Mouse (Mus musculus): ENCODE measurements at regions not wholly inside any gene's neighbourhood (a gene's known extent, or its start where the extent isn't known, plus 50 kb on each side); places are given as distances from the start of the nearest gene placed in this dataset.

- no peak for TF ChIP-seq CTCF (IDR thresholded peaks at IDR 0.05; ENCODE audit: low read depth, low read length)
- no peak for TF ChIP-seq POLR2A (IDR thresholded peaks at IDR 0.05; ENCODE audit: extremely low read depth, insufficient read depth, low read length)
These were observed 228.2 kb upstream of the Myocd start for GRCm38 (mm10) chr11:65497979-65498378.

All from liver, adult 2 months (tissue).